Mouse (Mus musculus): ENCODE measurements around the gene Ptpn11.

- no peak for TF ChIP-seq MAX (IDR thresholded peaks at IDR 0.05)
- TF ChIP-seq CTCF (IDR thresholded peaks at IDR 0.05; ENCODE audit: control insufficient read depth, insufficient read depth, insufficient read length), result no peak
- TF ChIP-seq USF1 (IDR thresholded peaks at IDR 0.05; ENCODE audit: low read depth), result no peak
- TF ChIP-seq MYOD1 (IDR thresholded peaks at IDR 0.05; ENCODE audit: control insufficient read depth, insufficient read length, low read depth), result no peak
- TF ChIP-seq MYOG (IDR thresholded peaks at IDR 0.05; ENCODE audit: control insufficient read depth, extremely low read depth, insufficient read length), result no peak
Measured at GRCm38 (mm10) chr5:121145609-121146008, 45.6 kb downstream of the Ptpn11 start.
